Mouse (Mus musculus) right cerebral cortex, postnatal 14 days (tissue): ENCODE results near the gene Mettl6.

ENCODE experiments used
- DNase-seq: peaks from one replicate; pipeline ENCODE4 v3.0.0; 2022

Gene Mettl6

DNA sequence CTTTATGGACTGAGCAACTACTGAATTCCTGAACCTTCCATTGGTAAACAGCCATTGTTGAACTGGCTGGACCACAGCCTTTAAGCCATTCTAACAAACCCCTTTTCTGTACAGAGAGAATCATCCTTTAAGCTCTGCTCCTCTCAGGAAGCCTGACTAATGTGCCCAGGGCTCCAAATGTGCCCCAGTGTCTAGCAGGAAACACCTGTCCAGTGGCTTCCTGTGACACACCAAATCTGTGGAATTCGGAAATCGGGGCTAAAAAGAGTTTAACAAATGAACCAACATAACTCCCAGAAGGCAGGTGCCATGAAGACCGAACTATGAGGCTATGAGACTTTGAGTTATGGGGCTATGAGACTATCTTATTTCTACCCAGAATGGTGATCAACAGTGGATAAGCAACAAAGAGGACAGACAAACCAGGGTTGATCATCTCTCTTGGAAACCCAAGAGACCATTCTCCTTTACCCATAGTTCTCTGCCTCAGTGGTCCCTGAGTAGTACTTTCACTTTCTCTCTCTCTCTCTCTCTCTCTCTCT, 63.0 kb downstream of the Mettl6 start:
- DNase-seq: no peak

DNA sequence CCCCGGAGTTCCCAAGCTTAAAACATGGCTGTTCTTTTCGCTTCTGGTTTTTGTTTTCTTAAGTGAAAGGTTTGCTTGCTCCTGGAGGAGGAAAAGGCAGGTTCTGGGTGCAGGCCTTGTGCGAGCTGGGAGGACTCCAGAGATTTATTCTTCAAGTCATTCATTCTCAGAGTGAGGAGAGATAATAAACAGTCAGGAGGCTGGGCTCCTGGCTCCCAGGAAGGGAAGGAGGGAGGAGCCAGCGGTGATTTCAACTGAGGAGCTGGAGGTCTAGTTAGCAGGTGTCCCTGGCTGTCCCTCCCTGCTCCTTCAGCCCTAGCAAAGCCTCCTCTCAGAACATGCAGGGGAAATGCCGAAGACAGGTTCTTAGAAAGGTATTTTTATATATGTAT, 65.8 kb downstream of the Mettl6 start:
- no peak for DNase-seq

DNA sequence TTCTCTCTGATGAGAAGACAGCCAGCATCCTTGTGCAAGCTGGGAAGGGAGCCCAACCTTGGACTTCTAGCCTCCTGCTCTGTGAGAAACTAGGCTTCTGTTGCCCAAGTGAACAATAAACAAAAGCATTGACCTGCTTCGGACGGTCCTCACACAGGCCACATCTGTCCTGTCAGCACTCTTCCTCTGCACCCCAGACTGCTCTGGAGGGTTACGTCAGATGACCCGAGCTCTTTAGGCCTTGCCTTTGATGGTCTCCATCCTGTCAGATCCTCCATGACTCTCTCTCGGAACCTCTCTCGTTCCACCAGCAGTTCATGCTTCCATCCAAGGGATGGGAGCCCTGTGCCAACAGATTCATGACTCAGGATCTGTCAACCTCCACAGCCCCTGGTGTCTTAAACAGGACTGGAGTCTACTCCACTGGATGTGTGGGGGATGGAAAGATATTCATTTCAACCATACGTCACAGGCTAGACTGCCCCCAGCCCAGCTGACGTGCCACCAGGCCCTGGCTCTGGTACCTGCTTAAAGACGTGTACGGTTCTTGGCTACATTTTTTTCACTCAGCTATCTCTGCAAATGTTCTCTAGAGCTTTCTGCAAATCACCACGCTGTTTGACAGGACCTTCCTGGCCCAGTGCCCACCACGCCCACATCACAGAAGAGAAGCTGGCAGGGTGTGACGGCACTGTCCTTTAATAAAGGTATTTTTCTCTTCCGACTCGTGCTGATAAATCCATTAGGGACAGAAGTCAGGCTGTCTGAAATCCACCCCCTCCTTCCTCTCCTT, 66.4 kb downstream of the Mettl6 start:
- peak; percentile 84 for DNase-seq
